Mouse (Mus musculus): Measurements from ENCODE around the gene Tmem151a.

GRCm38 (mm10) chr19:5049325-5049724 is 36.0 kb downstream of the Tmem151a start:
- TF ChIP-seq CTCF (IDR thresholded peaks at IDR 0.05; ENCODE audit: borderline replicate concordance, insufficient read depth, low read depth, low read length), result no peak
- no peak for TF ChIP-seq POLR2A (IDR thresholded peaks at IDR 0.05; ENCODE audit: borderline replicate concordance, insufficient read depth, low read length)
